Mouse (Mus musculus): ENCODE results near the gene Etv2. TPM values are rescaled to one million over a fixed set of nuclear protein-coding genes. Genes with fewer than 3 reads are reported as not detected.

Etv2 gene
- polyA plus RNA-seq, 1 experiment from 2014 or later: not detected

Small RNA genes within 50 kb of the gene (microRNA-seq; reads per million reads assigned to microRNA genes)
- not detected for gene Mir3569

Other genes with a start within 250 kb of the Etv2 start
- gene Tyrobp, start 222.1 kb downstream of the Etv2 start, polyA plus RNA-seq (2015; fragmentation: Nextera tagmentation; extraction: Ambion mirVana): 50.8 and 56.1 TPM in 2 replicates
- gene Hcst, start 216.0 kb downstream of the Etv2 start, polyA plus RNA-seq (2015; fragmentation: Nextera tagmentation; extraction: Ambion mirVana): 0.70 and 2.3 TPM in 2 replicates
- 1.5 and 2.1 TPM in 2 replicates for gene Nfkbid, start 214.1 kb downstream of the Etv2 start, polyA plus RNA-seq (2015; fragmentation: Nextera tagmentation; extraction: Ambion mirVana)
- gene Aplp1, start 190.3 kb downstream of the Etv2 start, polyA plus RNA-seq (2015; fragmentation: Nextera tagmentation; extraction: Ambion mirVana): 23.9 and 24.4 TPM in 2 replicates
- not detected in 2 replicates for gene Kirrel2, start 178.2 kb downstream of the Etv2 start, polyA plus RNA-seq (2015; fragmentation: Nextera tagmentation; extraction: Ambion mirVana)
- 0.08 TPM in 1 of 2 replicates, not detected in the other for gene Nphs1, start 177.5 kb downstream of the Etv2 start, polyA plus RNA-seq (2015; fragmentation: Nextera tagmentation; extraction: Ambion mirVana)
- 0.25 and 0.44 TPM in 2 replicates for gene Prodh2, start 142.2 kb downstream of the Etv2 start, polyA plus RNA-seq (2015; fragmentation: Nextera tagmentation; extraction: Ambion mirVana)
- gene Arhgap33, start 100.8 kb downstream of the Etv2 start, polyA plus RNA-seq (2015; fragmentation: Nextera tagmentation; extraction: Ambion mirVana): 7.7 and 9.3 TPM in 2 replicates
- 32.1 and 33.6 TPM in 2 replicates for gene Hspb6, start 83.7 kb downstream of the Etv2 start, polyA plus RNA-seq (2015; fragmentation: Nextera tagmentation; extraction: Ambion mirVana)
- gene Proser3, start 83.6 kb downstream of the Etv2 start, polyA plus RNA-seq (2015; fragmentation: Nextera tagmentation; extraction: Ambion mirVana): 13.2 and 18.3 TPM in 2 replicates
- 36.0 and 38.8 TPM in 2 replicates for gene Lin37, start 76.0 kb downstream of the Etv2 start, polyA plus RNA-seq (2015; fragmentation: Nextera tagmentation; extraction: Ambion mirVana)
- gene U2af1l4, start 72.6 kb downstream of the Etv2 start, polyA plus RNA-seq (2015; fragmentation: Nextera tagmentation; extraction: Ambion mirVana): 99.0 TPM in 2 replicates
- 13.0 and 15.1 TPM in 2 replicates for gene Gm49396, start 72.5 kb downstream of the Etv2 start, polyA plus RNA-seq (2015; fragmentation: Nextera tagmentation; extraction: Ambion mirVana)
- gene Psenen, start 72.2 kb downstream of the Etv2 start, polyA plus RNA-seq (2015; fragmentation: Nextera tagmentation; extraction: Ambion mirVana): 119 and 124 TPM in 2 replicates
- gene Igflr1, start 70.4 kb downstream of the Etv2 start, polyA plus RNA-seq (2015; fragmentation: Nextera tagmentation; extraction: Ambion mirVana): 4.6 and 5.0 TPM in 2 replicates
- 8.4 and 10.0 TPM in 2 replicates for gene Kmt2b, start 47.1 kb downstream of the Etv2 start, polyA plus RNA-seq (2015; fragmentation: Nextera tagmentation; extraction: Ambion mirVana)
- gene Zbtb32, start 36.9 kb downstream of the Etv2 start, polyA plus RNA-seq (2015; fragmentation: Nextera tagmentation; extraction: Ambion mirVana): 2.3 and 3.7 TPM in 2 replicates
- gene Upk1a, start 23.0 kb downstream of the Etv2 start, polyA plus RNA-seq (2015; fragmentation: Nextera tagmentation; extraction: Ambion mirVana): 0.88 and 1.4 TPM in 2 replicates
- gene Cox6b1, start 9.7 kb downstream of the Etv2 start, polyA plus RNA-seq (2015; fragmentation: Nextera tagmentation; extraction: Ambion mirVana): 867 and 890 TPM in 2 replicates
- 126 and 130 TPM in 2 replicates for gene Rbm42, start 14.5 kb upstream of the Etv2 start, polyA plus RNA-seq (2015; fragmentation: Nextera tagmentation; extraction: Ambion mirVana)
- gene Haus5, start 29.1 kb upstream of the Etv2 start, polyA plus RNA-seq (2015; fragmentation: Nextera tagmentation; extraction: Ambion mirVana): 61.9 and 62.6 TPM in 2 replicates
- gene Pmis2, start 35.8 kb upstream of the Etv2 start, polyA plus RNA-seq (2015; fragmentation: Nextera tagmentation; extraction: Ambion mirVana): not detected in 2 replicates
- 0.96 TPM in 1 of 2 replicates, not detected in the other for gene 2200002J24Rik, start 63.1 kb upstream of the Etv2 start, polyA plus RNA-seq (2015; fragmentation: Nextera tagmentation; extraction: Ambion mirVana)
- 0.40 and 0.41 TPM in 2 replicates for gene Atp4a, start 76.4 kb upstream of the Etv2 start, polyA plus RNA-seq (2015; fragmentation: Nextera tagmentation; extraction: Ambion mirVana)
- 153 and 159 TPM in 2 replicates for gene Tmem147, start 93.7 kb upstream of the Etv2 start, polyA plus RNA-seq (2015; fragmentation: Nextera tagmentation; extraction: Ambion mirVana)
- gene Gapdhs, start 107.8 kb upstream of the Etv2 start, polyA plus RNA-seq (2015; fragmentation: Nextera tagmentation; extraction: Ambion mirVana): 0.19 and 0.46 TPM in 2 replicates
- gene Sbsn, start 115.6 kb upstream of the Etv2 start, polyA plus RNA-seq (2015; fragmentation: Nextera tagmentation; extraction: Ambion mirVana): 1.4 and 1.8 TPM in 2 replicates
- 5.4 and 5.9 TPM in 2 replicates for gene Dmkn, start 127.9 kb upstream of the Etv2 start, polyA plus RNA-seq (2015; fragmentation: Nextera tagmentation; extraction: Ambion mirVana)
- 2.4 and 5.1 TPM in 2 replicates for gene Krtdap, start 152.0 kb upstream of the Etv2 start, polyA plus RNA-seq (2015; fragmentation: Nextera tagmentation; extraction: Ambion mirVana)
- 0.38 and 0.46 TPM in 2 replicates for gene Ffar2, start 187.9 kb upstream of the Etv2 start, polyA plus RNA-seq (2015; fragmentation: Nextera tagmentation; extraction: Ambion mirVana)
- gene Ffar3, start 220.3 kb upstream of the Etv2 start, polyA plus RNA-seq (2015; fragmentation: Nextera tagmentation; extraction: Ambion mirVana): not detected in 2 replicates
- gene Ffar1, start 225.7 kb upstream of the Etv2 start, polyA plus RNA-seq (2015; fragmentation: Nextera tagmentation; extraction: Ambion mirVana): not detected in 2 replicates
- 0.05 TPM in 1 of 2 replicates, not detected in the other for gene Cd22, start 244.5 kb upstream of the Etv2 start, polyA plus RNA-seq (2015; fragmentation: Nextera tagmentation; extraction: Ambion mirVana)